Mouse (Mus musculus) thymus, postnatal 0 days (tissue): Measurements from ENCODE around the gene Lta. TPM values are rescaled to one million over a fixed set of nuclear protein-coding genes. Genes with fewer than 3 reads are reported as not detected.

Source experiments
- DNase-seq: peaks from one replicate; pipeline ENCODE4 v3.0.0-alpha.2; 2015; ENCODE audit warnings: low spot score
- microRNA-seq: library from miRNA; unstranded; fragments of <30 nt; microRNA quantifications from one replicate; pipeline ENCODE4, GENCODE M21; 2016; ENCODE audit warnings: borderline number of aligned reads
- polyA plus RNA-seq: library from polyadenylated mRNA; unstranded; fragments of >200 nt; fragmentation: Nextera tagmentation; extraction: Ambion mirVana; gene quantifications from 2 replicates; pipeline ENCODE4 v1.2.1, GENCODE M21; 2015

The Lta gene
- polyA plus RNA-seq, 1 experiment from 2014 or later = 4.7 TPM

- DNase-seq = no peak
Measured at GRCm38 (mm10) chr17:35162121-35162520, 43.0 kb downstream of the Lta start.

DNA sequence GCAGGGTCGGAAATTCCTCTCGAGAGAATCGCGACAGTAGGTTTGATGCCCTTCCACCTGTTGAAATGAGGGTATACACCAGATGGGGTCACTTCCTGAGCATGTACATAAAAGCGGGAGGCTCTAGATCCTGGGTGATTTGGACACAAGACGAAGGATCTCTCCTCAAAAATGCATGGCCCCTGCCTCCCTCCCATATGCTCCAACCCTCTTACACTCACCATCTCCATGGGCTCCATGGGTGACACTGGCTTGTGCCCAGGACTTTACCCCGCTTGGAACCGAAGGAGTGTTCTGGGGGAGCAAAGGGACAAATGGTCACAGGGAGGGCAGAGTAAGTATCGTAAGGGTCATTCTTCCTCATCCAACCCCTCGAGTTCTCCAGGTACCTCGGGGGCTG is 43.7 kb downstream of the Lta start:
- no peak for DNase-seq

GRCm38 (mm10) chr17:35159638-35160037 is 45.5 kb downstream of the Lta start:
- DNase-seq = no peak

- no peak for DNase-seq
Measured at GRCm38 (mm10) chr17:35158850-35159593, 46.1 kb downstream of the Lta start.

- DNase-seq = no peak
Measured at GRCm38 (mm10) chr17:35157661-35158175, 47.4 kb downstream of the Lta start.

GRCm38 (mm10) chr17:35157254-35157653 is 47.9 kb downstream of the Lta start:
- no peak for DNase-seq

DNA sequence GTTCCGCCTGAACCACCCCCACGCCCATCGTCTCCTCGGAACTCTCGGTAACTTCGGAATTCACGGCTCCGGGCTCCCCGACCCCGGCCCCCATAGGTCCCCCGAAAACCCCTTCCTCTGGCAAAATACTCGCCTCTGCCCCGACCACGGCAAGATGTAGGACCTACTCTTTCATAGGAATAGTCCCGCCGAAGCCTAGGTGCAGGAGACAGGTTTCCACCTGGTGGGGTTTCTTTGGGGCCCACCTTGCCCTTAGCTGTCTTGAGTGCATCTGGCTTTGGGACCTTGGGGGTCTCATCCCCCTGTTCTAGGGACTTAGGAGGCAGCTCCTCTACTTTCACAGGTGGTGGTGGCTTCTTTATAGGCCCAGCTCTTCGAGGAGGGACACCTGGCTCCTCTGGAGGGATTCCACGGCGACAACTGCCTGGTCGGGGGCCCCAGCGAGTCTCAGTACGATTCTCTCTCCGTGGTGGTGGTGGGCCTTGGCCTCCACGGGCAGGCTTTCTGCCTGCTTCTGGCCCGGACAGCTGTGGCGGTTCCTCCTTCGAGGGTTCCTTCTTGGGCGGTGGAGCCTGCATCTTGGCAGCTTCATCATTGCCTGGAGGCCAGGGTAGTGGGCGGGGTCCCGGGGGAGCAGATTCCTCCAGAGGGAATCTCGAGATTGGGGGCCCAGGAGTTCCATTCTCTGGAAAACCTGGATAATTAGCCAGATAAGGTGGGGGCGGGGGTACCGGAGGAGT is 48.5 kb downstream of the Lta start:
- no peak for DNase-seq

- DNase-seq = no peak
Measured at GRCm38 (mm10) chr17:35155451-35155850, 49.7 kb downstream of the Lta start.

GRCm38 (mm10) chr17:35154616-35155015 is 50.5 kb downstream of the Lta start:
- DNase-seq = no peak

DNA sequence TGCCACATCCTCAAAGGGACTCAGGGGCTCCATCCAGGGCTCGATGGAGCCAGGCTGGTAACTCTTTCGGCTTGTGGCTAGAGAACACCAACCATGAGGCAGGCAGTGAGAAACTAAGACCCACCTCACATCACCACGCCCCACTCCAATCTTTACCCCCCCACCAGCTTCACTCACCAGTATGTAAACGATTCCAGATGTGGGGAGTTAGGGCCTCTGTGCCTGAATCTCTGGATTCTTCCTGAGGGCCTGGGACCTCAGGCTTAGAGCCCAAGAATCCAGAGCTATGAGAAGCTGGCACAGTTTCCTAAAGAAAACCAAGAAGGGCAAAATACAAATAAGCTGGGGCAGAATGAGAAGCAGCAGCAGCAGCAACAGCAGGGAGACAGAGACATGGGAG is 51.2 kb downstream of the Lta start:
- DNase-seq = no peak

Small RNAs within 50 kb of the gene (microRNA-seq; reads per million reads assigned to microRNA genes)
- gene Mir6973a (not detected), gene Mir6974 (not detected), gene Mir6975 (2.1 reads per million), gene Mir8094 (not detected)

Other genes with a start within 250 kb of the Lta start
- gene Hspa1b, start 246.1 kb downstream of the Lta start, polyA plus RNA-seq = 0.72 and 0.83 TPM in 2 replicates
- gene Gm20481, start 235.4 kb downstream of the Lta start, polyA plus RNA-seq = not detected in 2 replicates
- gene Hspa1a, start 233.2 kb downstream of the Lta start, polyA plus RNA-seq = 6.8 and 7.6 TPM in 2 replicates
- gene Hspa1l, start 232.6 kb downstream of the Lta start, polyA plus RNA-seq = 0.09 and 0.27 TPM in 2 replicates
- gene Lsm2, start 223.5 kb downstream of the Lta start, polyA plus RNA-seq = 179 and 197 TPM in 2 replicates
- 125 and 138 TPM in 2 replicates for gene Vars, start 204.4 kb downstream of the Lta start, polyA plus RNA-seq
- 0.26 and 0.36 TPM in 2 replicates for gene Vwa7, start 188.8 kb downstream of the Lta start, polyA plus RNA-seq
- 18.2 and 22.5 TPM in 2 replicates for gene Sapcd1, start 177.3 kb downstream of the Lta start, polyA plus RNA-seq
- gene Msh5, start 158.6 kb downstream of the Lta start, polyA plus RNA-seq = 8.9 and 13.5 TPM in 2 replicates
- 501 and 524 TPM in 2 replicates for gene Clic1, start 155.4 kb downstream of the Lta start, polyA plus RNA-seq
- gene Ddah2, start 146.3 kb downstream of the Lta start, polyA plus RNA-seq = 51.6 and 57.5 TPM in 2 replicates
- gene Ly6g6c, start 140.0 kb downstream of the Lta start, polyA plus RNA-seq = 0.27 and 0.57 TPM in 2 replicates
- 0.06 and 0.08 TPM in 2 replicates for gene Mpig6b, start 139.2 kb downstream of the Lta start, polyA plus RNA-seq
- 0.89 and 1.0 TPM in 2 replicates for gene Ly6g6e, start 128.4 kb downstream of the Lta start, polyA plus RNA-seq
- 0.55 and 0.60 TPM in 2 replicates for gene Ly6g6d, start 127.3 kb downstream of the Lta start, polyA plus RNA-seq
- 0.12 TPM in 1 of 2 replicates, not detected in the other for gene Ly6g6f, start 119.7 kb downstream of the Lta start, polyA plus RNA-seq
- 85.3 and 90.6 TPM in 2 replicates for gene Abhd16a, start 116.1 kb downstream of the Lta start, polyA plus RNA-seq
- gene Ly6g5c, start 97.1 kb downstream of the Lta start, polyA plus RNA-seq = 0.37 TPM in 1 of 2 replicates, not detected in the other
- gene Ly6g5b, start 89.9 kb downstream of the Lta start, polyA plus RNA-seq = 3.7 and 4.0 TPM in 2 replicates
- gene Gpank1, start 83.9 kb downstream of the Lta start, polyA plus RNA-seq = 26.9 and 31.2 TPM in 2 replicates
- gene Csnk2b, start 83.3 kb downstream of the Lta start, polyA plus RNA-seq = 348 and 353 TPM in 2 replicates
- 11.2 and 14.7 TPM in 2 replicates for gene D17H6S53E, start 79.0 kb downstream of the Lta start, polyA plus RNA-seq
- 0.18 and 0.21 TPM in 2 replicates for gene Apom, start 73.3 kb downstream of the Lta start, polyA plus RNA-seq
- gene Bag6, start 70.2 kb downstream of the Lta start, polyA plus RNA-seq = 42.3 and 48.0 TPM in 2 replicates
- 81.3 and 113 TPM in 2 replicates for gene Prrc2a, start 40.5 kb downstream of the Lta start, polyA plus RNA-seq
- gene Aif1, start 29.3 kb downstream of the Lta start, polyA plus RNA-seq = 45.2 and 47.2 TPM in 2 replicates
- 35.3 and 41.8 TPM in 2 replicates for gene Lst1, start 16.9 kb downstream of the Lta start, polyA plus RNA-seq
- 144 and 167 TPM in 2 replicates for gene Ltb, start 10.9 kb downstream of the Lta start, polyA plus RNA-seq
- gene Tnf, start 3.3 kb downstream of the Lta start, polyA plus RNA-seq = 4.2 and 5.7 TPM in 2 replicates
- 0.26 and 0.69 TPM in 2 replicates for gene Gm16181, start 15.5 kb upstream of the Lta start, polyA plus RNA-seq
- gene Atp6v1g2, start 28.3 kb upstream of the Lta start, polyA plus RNA-seq = 1.3 and 1.8 TPM in 2 replicates
- 14.0 and 16.8 TPM in 2 replicates for gene Nfkbil1, start 30.4 kb upstream of the Lta start, polyA plus RNA-seq
- 423 and 446 TPM in 2 replicates for gene Ddx39b, start 36.4 kb upstream of the Lta start, polyA plus RNA-seq
- 441 and 555 TPM in 2 replicates for gene H2-D1, start 57.4 kb upstream of the Lta start, polyA plus RNA-seq
- gene H2-Q1, start 115.1 kb upstream of the Lta start, polyA plus RNA-seq = 1.4 and 1.9 TPM in 2 replicates
- 68.4 and 69.8 TPM in 2 replicates for gene H2-Q2, start 136.9 kb upstream of the Lta start, polyA plus RNA-seq
- 15.1 and 18.4 TPM in 2 replicates for gene H2-Q4, start 174.3 kb upstream of the Lta start, polyA plus RNA-seq
- gene H2-Q6, start 219.5 kb upstream of the Lta start, polyA plus RNA-seq = 22.7 and 22.9 TPM in 2 replicates
- 37.3 and 38.8 TPM in 2 replicates for gene H2-Q7, start 233.8 kb upstream of the Lta start, polyA plus RNA-seq